Mouse (Mus musculus) left cerebral cortex, postnatal 4 days (tissue): ENCODE data around the gene Zwilch. TPM values are rescaled to one million over a fixed set of nuclear protein-coding genes. Genes with fewer than 3 reads are reported as not detected.
"Not testable (repeated sequence)": the region's sequence is repeated elsewhere in the genome, so short reads cannot be mapped to it uniquely, and the experiment has no call there.

Experiments used
- DNase-seq: peaks from one replicate; pipeline ENCODE4 v3.0.0-alpha.2; 2022
- intact Hi-C: fragments of 180-260 bp; cut with DNase I; formaldehyde crosslinking; loops from one replicate; pipeline ENCODE4 v1.15.1; 2025
- total RNA-seq, 2 experiments: library from RNA; stranded (reverse); gene quantifications; 2 replicates each; pipeline ENCODE4 v1.2.3; 2021

Gene Zwilch
- total RNA-seq: 1 to 10 TPM; 7.9 to 8.0 TPM

- DNase-seq: peak; percentile 83
- intact Hi-C loops: no loop called here
Observed at GRCm38 (mm10) chr9:64172816-64173665, at the start of gene Zwilch, which contains the start of gene Rpl4. TSS of gene Zwilch (minus strand) at chr9:64173104. TSS of gene Rpl4 (plus strand) at chr9:64173375.

GRCm38 (mm10) chr9:64222098-64222497 is 49.2 kb upstream of the Zwilch start:
- no peak for DNase-seq
- intact Hi-C loops: no loop called here

GRCm38 (mm10) chr9:64221480-64221879 is 48.6 kb upstream of the Zwilch start:
- intact Hi-C loops: no loop called here
- DNase-seq: no peak

- intact Hi-C loops: no loop called here
- no peak for DNase-seq
Observed at GRCm38 (mm10) chr9:64220603-64221002, 47.7 kb upstream of the Zwilch start.

GRCm38 (mm10) chr9:64219772-64220420 is 47.0 kb upstream of the Zwilch start:
- intact Hi-C loops: no loop called here

GRCm38 (mm10) chr9:64219305-64219704 is 46.4 kb upstream of the Zwilch start:
- intact Hi-C loops: no loop called here
- DNase-seq: no peak

More at GRCm38 (mm10) chr9:64219772-64220420, 47.0 kb upstream of the Zwilch start:
- no peak for DNase-seq

GRCm38 (mm10) chr9:64217887-64218286 is 45.0 kb upstream of the Zwilch start:
- intact Hi-C loops: no loop called here
- DNase-seq: no peak

GRCm38 (mm10) chr9:64216641-64217040 is 43.7 kb upstream of the Zwilch start:
- intact Hi-C loops: no loop called here
- no peak for DNase-seq

GRCm38 (mm10) chr9:64216090-64216489 is 43.2 kb upstream of the Zwilch start:
- no peak for DNase-seq
- intact Hi-C loops: no loop called here

GRCm38 (mm10) chr9:64214452-64214851 is 41.5 kb upstream of the Zwilch start:
- DNase-seq: no peak
- intact Hi-C loops: no loop called here

- DNase-seq: no peak
Observed at GRCm38 (mm10) chr9:64207509-64208084, 34.7 kb upstream of the Zwilch start.

GRCm38 (mm10) chr9:64202866-64203265 is 30.0 kb upstream of the Zwilch start:
- intact Hi-C loops: loop anchor here (10.0 kb wide), 1 partner anchor 52 kb away; the partner anchor contains the start of gene Map2k1
- DNase-seq: no peak

More at GRCm38 (mm10) chr9:64207509-64208084, 34.7 kb upstream of the Zwilch start:
- intact Hi-C loops: loop anchor here (10.0 kb wide), 1 partner anchor 47 kb away; the partner anchor contains the start of gene Map2k1

- intact Hi-C loops: loop anchor here (10.0 kb wide), 1 partner anchor 52 kb away; the partner anchor contains the start of gene Map2k1
- no peak for DNase-seq
Observed at GRCm38 (mm10) chr9:64202331-64202730, 29.4 kb upstream of the Zwilch start.

- intact Hi-C loops: loop anchor here (10.0 kb wide), 1 partner anchor 55 kb away; the partner anchor contains the start of gene Map2k1
- no peak for DNase-seq
Observed at GRCm38 (mm10) chr9:64199897-64200296, 27.0 kb upstream of the Zwilch start.

GRCm38 (mm10) chr9:64198763-64199418 is 26.0 kb upstream of the Zwilch start:
- DNase-seq, intact Hi-C loops: not testable (repeated sequence)

GRCm38 (mm10) chr9:64198068-64198762 is 25.3 kb upstream of the Zwilch start:
- DNase-seq: no peak
- intact Hi-C loops: no loop called here

GRCm38 (mm10) chr9:64197524-64197923 is 24.6 kb upstream of the Zwilch start:
- intact Hi-C loops: no loop called here
- DNase-seq: no peak

- DNase-seq: no peak
- intact Hi-C loops: no loop called here
Observed at GRCm38 (mm10) chr9:64195554-64195953, 22.6 kb upstream of the Zwilch start.

GRCm38 (mm10) chr9:64193879-64194278 is 21.0 kb upstream of the Zwilch start:
- intact Hi-C loops: no loop called here

More at GRCm38 (mm10) chr9:64193879-64194278, 21.0 kb upstream of the Zwilch start:
- DNase-seq: no peak
